Mouse (Mus musculus): Measurements from ENCODE around the gene Sik3.

Gene Sik3

GRCm38 (mm10) chr9:46228491-46228890 is 215.9 kb downstream of the Sik3 start, which contains the start of gene Apoa1:
Apoa1 (plus strand) TSS chr9:46228580.
- DNase-seq (ENCODE audit: low spot score): no peak

- DNase-seq (ENCODE audit: low spot score): peak; percentile 84
Observed at GRCm38 (mm10) chr9:46229573-46230449, 217.2 kb downstream of the Sik3 start.

GRCm38 (mm10) chr9:46230450-46230975 is 217.9 kb downstream of the Sik3 start:
- DNase-seq (ENCODE audit: low spot score): no peak

- DNase-seq (ENCODE audit: low spot score): no peak
Observed at GRCm38 (mm10) chr9:46235196-46235595, 222.6 kb downstream of the Sik3 start.

GRCm38 (mm10) chr9:46235596-46235648 is 222.8 kb downstream of the Sik3 start, which contains the start of gene Apoc3:
Apoc3 (minus strand) TSS chr9:46235636.
- DNase-seq (ENCODE audit: low spot score): no peak

- no peak for DNase-seq (ENCODE audit: low spot score)
Observed at GRCm38 (mm10) chr9:46235649-46236048, 223.0 kb downstream of the Sik3 start.

GRCm38 (mm10) chr9:46238850-46239249 is 226.2 kb downstream of the Sik3 start:
- no peak for DNase-seq (ENCODE audit: low spot score)

- no peak for DNase-seq (ENCODE audit: low spot score)
Observed at GRCm38 (mm10) chr9:46240526-46241153, 228.0 kb downstream of the Sik3 start, which contains the start of gene Apoa4. Apoa4 (plus strand) TSS chr9:46240696.

- no peak for DNase-seq (ENCODE audit: low spot score)
Observed at GRCm38 (mm10) chr9:46241818-46242217, 229.2 kb downstream of the Sik3 start.

GRCm38 (mm10) chr9:46243122-46243521 is 230.5 kb downstream of the Sik3 start:
- no peak for DNase-seq (ENCODE audit: low spot score)

- no peak for DNase-seq (ENCODE audit: low spot score)
Observed at GRCm38 (mm10) chr9:46243584-46243983, 231.0 kb downstream of the Sik3 start.

GRCm38 (mm10) chr9:46246752-46247324 is 234.2 kb downstream of the Sik3 start:
- DNase-seq (ENCODE audit: low spot score): peak; percentile 65

- no peak for DNase-seq (ENCODE audit: low spot score)
Observed at GRCm38 (mm10) chr9:46256177-46256576, 243.6 kb downstream of the Sik3 start.

- DNase-seq (ENCODE audit: low spot score): no peak
Observed at GRCm38 (mm10) chr9:46256658-46257385, 244.2 kb downstream of the Sik3 start.

GRCm38 (mm10) chr9:46257546-46257945 is 244.9 kb downstream of the Sik3 start:
- DNase-seq (ENCODE audit: low spot score): no peak

GRCm38 (mm10) chr9:46259111-46259510 is 246.5 kb downstream of the Sik3 start:
- DNase-seq (ENCODE audit: low spot score): no peak

- no peak for DNase-seq (ENCODE audit: low spot score)
Observed at GRCm38 (mm10) chr9:46261131-46261530, 248.5 kb downstream of the Sik3 start.

GRCm38 (mm10) chr9:46268343-46268873 is 255.8 kb downstream of the Sik3 start, which contains the start of gene Apoa5:
Apoa5 (plus strand) TSS chr9:46268633.
- DNase-seq (ENCODE audit: low spot score): no peak

GRCm38 (mm10) chr9:46269125-46269524 is 256.5 kb downstream of the Sik3 start:
- no peak for DNase-seq (ENCODE audit: low spot score)

- DNase-seq (ENCODE audit: low spot score): no peak
Observed at GRCm38 (mm10) chr9:46270782-46271181, 258.2 kb downstream of the Sik3 start.

GRCm38 (mm10) chr9:46272070-46272469 is 259.4 kb downstream of the Sik3 start:
- no peak for DNase-seq (ENCODE audit: low spot score)

Data from urinary bladder, postnatal 14 days (tissue).